Mouse (Mus musculus) lung, embryonic 14.5 days (tissue): ENCODE results near the gene Chodl. TPM values are rescaled to one million over a fixed set of nuclear protein-coding genes. Genes with fewer than 3 reads are reported as not detected.
A peak's percentile ranks its signal among the peaks of the same experiment; 100 is the strongest.

ENCODE experiments used
- ATAC-seq: fragments of 200-750 bp; cut with Nextera tagmentation; 2 replicates; pipeline ENCODE4 v1.8.0; 2017; ENCODE audit warnings: mild to moderate bottlenecking, moderate TSS enrichment, moderate library complexity; ENCODE audit not compliant: insufficient read depth
- DNase-seq: peaks from one replicate; pipeline ENCODE4 v3.0.0-alpha.2; 2015
- H3K27ac ChIP-seq: fragments of 300-500 bp; sonication (generic); 2 replicates; pipeline ENCODE4 v1.5.1; 2014; ENCODE audit warnings: low read depth, mild to moderate bottlenecking, moderate library complexity
- H3K27me3 ChIP-seq: fragments of 300-500 bp; sonication (generic); 2 replicates; pipeline ENCODE4 v1.6.1; 2014; ENCODE audit warnings: low read length, control low read depth; ENCODE audit not compliant: insufficient read depth
- H3K36me3 ChIP-seq: fragments of 300-500 bp; sonication (generic); 2 replicates; pipeline ENCODE4 v1.6.1; 2014; ENCODE audit warnings: control low read depth; ENCODE audit not compliant: insufficient read depth
- H3K4me1 ChIP-seq: fragments of 300-500 bp; sonication (generic); 2 replicates; pipeline ENCODE4 v1.6.1; 2014; ENCODE audit warnings: antibody characterized with exemption, control low read depth; ENCODE audit not compliant: insufficient read depth
- H3K4me2 ChIP-seq: fragments of 300-500 bp; sonication (generic); 2 replicates; pipeline ENCODE4 v1.6.1; 2014; ENCODE audit warnings: mild to moderate bottlenecking
- H3K4me3 ChIP-seq: fragments of 300-500 bp; sonication (generic); 2 replicates; pipeline ENCODE4 v1.5.1; 2014; ENCODE audit warnings: low read depth, low read length
- H3K9ac ChIP-seq: fragments of 300-500 bp; sonication (generic); 2 replicates; pipeline ENCODE4 v1.6.1; 2014
- H3K9me3 ChIP-seq: fragments of 300-500 bp; sonication (generic); 2 replicates; pipeline ENCODE4 v1.6.1; 2016; ENCODE audit warnings: low read depth, low read length, control low read depth
- CTCF ChIP-seq: IDR thresholded peaks from 2 replicates; pipeline ENCODE4 v1.5.1; 2016; ENCODE audit warnings: antibody characterized with exemption, low read depth
- WGBS: fragments of 180-500 bp; shearing (Covaris S2); extraction: QIAGEN DNeasy Blood & Tissue Kit; methylation state at CpG from one replicate; pipeline ENCODE4 v1.1.7; 2014; 5-methylcytosine and 5-hydroxymethylcytosine counted together
- polyA plus RNA-seq: library from polyadenylated mRNA; unstranded; fragments of >200 nt; fragmentation: Nextera tagmentation; extraction: Ambion mirVana; gene quantifications from 2 replicates; pipeline ENCODE4 v1.2.1, GENCODE M21; 2014

The Chodl gene
- 0.92 and 1.2 TPM in 2 replicates for polyA plus RNA-seq

GRCm38 (mm10) chr16:78930382-78931286 is at the start of gene Chodl:
TSS of gene Chodl (plus strand) at chr16:78930948.
- peak within 1 kb of the TSS; percentile 81 for H3K4me2 ChIP-seq
- no peak for TF ChIP-seq CTCF
- WGBS = 8% methylated on average over 19 of the region's 19 CpGs
- no peak within 1 kb of the TSS for H3K27ac ChIP-seq
- peak within 1 kb of the TSS; percentile 38 for H3K4me3 ChIP-seq
- DNase-seq (peak; percentile 79), ATAC-seq (peak; percentile 94)
- H3K36me3 ChIP-seq = no peaks in the 10 kb centered on the region
- peaks cover 7% of the 10 kb centered on the region; the same call in 1 of the 2 replicates for H3K4me1 ChIP-seq
- no peaks in the 10 kb centered on the region; the same call in 1 of the 2 replicates for H3K27me3 ChIP-seq
- no peaks in the 10 kb centered on the region for H3K9me3 ChIP-seq
- no peak within 1 kb of the TSS for H3K9ac ChIP-seq

- WGBS = 64% methylated on average over 5 of the region's 5 CpGs
- no peaks in the 10 kb centered on the region for H3K27me3 ChIP-seq
- H3K4me2 ChIP-seq = no peak overlapping the region
- H3K9ac ChIP-seq = no peak overlapping the region
- no peaks in the 10 kb centered on the region for H3K36me3 ChIP-seq
- no peak for TF ChIP-seq CTCF
- ATAC-seq (no peak), DNase-seq (no peak)
- H3K9me3 ChIP-seq = no peaks in the 10 kb centered on the region
- H3K4me1 ChIP-seq = no peaks in the 10 kb centered on the region
- no peak overlapping the region for H3K4me3 ChIP-seq
- no peak overlapping the region for H3K27ac ChIP-seq
These were observed 8.1 kb upstream of the Chodl start for GRCm38 (mm10) chr16:78922644-78923043.

- H3K27ac ChIP-seq = no peak overlapping the region
- no peaks in the 10 kb centered on the region; the same call in 1 of the 2 replicates for H3K27me3 ChIP-seq
- H3K4me1 ChIP-seq = peaks cover 7% of the 10 kb centered on the region; the same call in 1 of the 2 replicates
- DNase-seq (no peak), ATAC-seq (peak; percentile 64)
- no peaks in the 10 kb centered on the region for H3K9me3 ChIP-seq
- peak overlapping the region; percentile 81 for H3K4me2 ChIP-seq
- H3K4me3 ChIP-seq = peak overlapping the region; percentile 38
- H3K9ac ChIP-seq = no peak overlapping the region
- TF ChIP-seq CTCF = no peak
- WGBS = 10% methylated on average over 16 of the region's 16 CpGs
- H3K36me3 ChIP-seq = no peaks in the 10 kb centered on the region
These were observed 708 bp downstream of the Chodl start for GRCm38 (mm10) chr16:78931287-78932025.

GRCm38 (mm10) chr16:78934298-78934697 is 3.5 kb downstream of the Chodl start:
- WGBS = 91% methylated on average over 2 of the region's 2 CpGs
- TF ChIP-seq CTCF = no peak
- no peak for ATAC-seq

GRCm38 (mm10) chr16:78937755-78938154 is 7.0 kb downstream of the Chodl start:
- H3K36me3 ChIP-seq = no peaks in the 10 kb centered on the region
- no peaks in the 10 kb centered on the region for H3K4me1 ChIP-seq
- no peak for TF ChIP-seq CTCF
- ATAC-seq (no peak), DNase-seq (no peak)
- H3K27ac ChIP-seq = no peak overlapping the region
- no peaks in the 10 kb centered on the region for H3K9me3 ChIP-seq
- no peak overlapping the region for H3K4me2 ChIP-seq
- no peak overlapping the region for H3K9ac ChIP-seq
- no peaks in the 10 kb centered on the region for H3K27me3 ChIP-seq
- WGBS = 64% methylated on average over 8 of the region's 8 CpGs
- no peak overlapping the region for H3K4me3 ChIP-seq

More at GRCm38 (mm10) chr16:78934298-78934697, 3.5 kb downstream of the Chodl start:
- no peak overlapping the region for H3K4me3 ChIP-seq
- H3K36me3 ChIP-seq = no peaks in the 10 kb centered on the region
- no peak overlapping the region for H3K4me2 ChIP-seq
- no peak overlapping the region for H3K9ac ChIP-seq
- no peaks in the 10 kb centered on the region for H3K9me3 ChIP-seq
- no peaks in the 10 kb centered on the region; the same call in 1 of the 2 replicates for H3K27me3 ChIP-seq
- peaks cover 7% of the 10 kb centered on the region; the same call in 1 of the 2 replicates for H3K4me1 ChIP-seq
- H3K27ac ChIP-seq = no peak overlapping the region
- no peak for DNase-seq

- no peak overlapping the region for H3K9ac ChIP-seq
- DNase-seq (peak; percentile 68), ATAC-seq (no peak)
- 71% methylated on average over 4 of the region's 4 CpGs for WGBS
- H3K4me2 ChIP-seq = no peak overlapping the region
- TF ChIP-seq CTCF = peak; percentile 55
- no peaks in the 10 kb centered on the region for H3K36me3 ChIP-seq
- H3K4me3 ChIP-seq = no peak overlapping the region
- H3K27me3 ChIP-seq = no peaks in the 10 kb centered on the region
- H3K4me1 ChIP-seq = no peaks in the 10 kb centered on the region
- H3K9me3 ChIP-seq = no peaks in the 10 kb centered on the region
- no peak overlapping the region for H3K27ac ChIP-seq
These were observed 19.6 kb downstream of the Chodl start for GRCm38 (mm10) chr16:78950359-78950758.

GRCm38 (mm10) chr16:78957434-78957833 is 26.7 kb downstream of the Chodl start:
- H3K36me3 ChIP-seq = no peaks in the 10 kb centered on the region
- DNase-seq (no peak), ATAC-seq (no peak)
- H3K4me2 ChIP-seq = no peak overlapping the region
- TF ChIP-seq CTCF = no peak
- no peak overlapping the region for H3K9ac ChIP-seq
- no peaks in the 10 kb centered on the region for H3K4me1 ChIP-seq
- H3K27ac ChIP-seq = no peak overlapping the region
- no peaks in the 10 kb centered on the region for H3K9me3 ChIP-seq
- H3K4me3 ChIP-seq = no peak overlapping the region
- 65% methylated on average over 2 of the region's 2 CpGs for whole genome bisulfite sequencing
- H3K27me3 ChIP-seq = no peaks in the 10 kb centered on the region
